Mouse (Mus musculus) C2C12 (cell line): ENCODE results near the gene Zfhx3. TPM values are rescaled to one million over a fixed set of nuclear protein-coding genes. Genes with fewer than 3 reads are reported as not detected.

Experiments
- H3K27me3 ChIP-seq: one replicate; pipeline ENCODE4 v1.6.1; 2011; ENCODE audit not compliant: control insufficient read depth, insufficient read depth, insufficient read length
- H3K36me3 ChIP-seq: one replicate; pipeline ENCODE4 v1.6.1; 2011; ENCODE audit not compliant: control insufficient read depth, insufficient read depth
- H3K4me3 ChIP-seq: one replicate; pipeline ENCODE4 v1.5.1; 2011; ENCODE audit warnings: mild to moderate bottlenecking, control low read depth; ENCODE audit not compliant: poor library complexity, insufficient read depth, severe bottlenecking
- H3K79me2 ChIP-seq: one replicate; pipeline ENCODE4 v1.6.1; 2011; ENCODE audit not compliant: control insufficient read depth, insufficient read depth
- H3K79me3 ChIP-seq: one replicate; pipeline ENCODE4 v1.6.1; 2011; ENCODE audit warnings: low read depth, control low read depth
- H3ac ChIP-seq: one replicate; pipeline ENCODE3; 2011; ENCODE audit warnings: low read depth; ENCODE audit not compliant: control insufficient read depth, insufficient read length
- CEBPB ChIP-seq: IDR thresholded peaks from one replicate; pipeline ENCODE4 v1.6.1; 2011; ENCODE audit warnings: low read depth, mild to moderate bottlenecking, control low read depth, moderate library complexity
- CTCF ChIP-seq: IDR thresholded peaks from one replicate; pipeline ENCODE4 v1.5.1; 2011; ENCODE audit not compliant: control insufficient read depth, insufficient read depth, insufficient read length
- FOSL1 ChIP-seq: IDR thresholded peaks from one replicate; pipeline ENCODE4 v1.8.0; 2011; ENCODE audit warnings: mild to moderate bottlenecking, low read length; ENCODE audit not compliant: poor library complexity, insufficient read depth, severe bottlenecking
- MAX ChIP-seq: IDR thresholded peaks from one replicate; pipeline ENCODE4 v1.6.1; 2011; ENCODE audit warnings: mild to moderate bottlenecking, control low read depth
- MYOD1 ChIP-seq: IDR thresholded peaks from one replicate; pipeline ENCODE4 v1.6.1; 2011; ENCODE audit warnings: low read depth; ENCODE audit not compliant: control insufficient read depth, insufficient read length
- MYOG ChIP-seq: IDR thresholded peaks from one replicate; pipeline ENCODE4 v1.6.1; 2011; ENCODE audit not compliant: control insufficient read depth, insufficient read length; ENCODE audit errors: extremely low read depth
- USF1 ChIP-seq: IDR thresholded peaks from one replicate; pipeline ENCODE4 v1.6.1; 2011; ENCODE audit warnings: low read depth, mild to moderate bottlenecking, control low read depth, moderate library complexity
- polyA plus RNA-seq: library from polyadenylated mRNA; unstranded; fragments of >200 nt; fragmentation: generic; extraction: Trizol; gene quantifications from one replicate; pipeline ENCODE4 v1.2.1, GENCODE M21; 2012; ENCODE audit warnings: missing spikeins

Gene Zfhx3
- polyA plus RNA-seq, 1 experiment = 4.3 TPM

DNA sequence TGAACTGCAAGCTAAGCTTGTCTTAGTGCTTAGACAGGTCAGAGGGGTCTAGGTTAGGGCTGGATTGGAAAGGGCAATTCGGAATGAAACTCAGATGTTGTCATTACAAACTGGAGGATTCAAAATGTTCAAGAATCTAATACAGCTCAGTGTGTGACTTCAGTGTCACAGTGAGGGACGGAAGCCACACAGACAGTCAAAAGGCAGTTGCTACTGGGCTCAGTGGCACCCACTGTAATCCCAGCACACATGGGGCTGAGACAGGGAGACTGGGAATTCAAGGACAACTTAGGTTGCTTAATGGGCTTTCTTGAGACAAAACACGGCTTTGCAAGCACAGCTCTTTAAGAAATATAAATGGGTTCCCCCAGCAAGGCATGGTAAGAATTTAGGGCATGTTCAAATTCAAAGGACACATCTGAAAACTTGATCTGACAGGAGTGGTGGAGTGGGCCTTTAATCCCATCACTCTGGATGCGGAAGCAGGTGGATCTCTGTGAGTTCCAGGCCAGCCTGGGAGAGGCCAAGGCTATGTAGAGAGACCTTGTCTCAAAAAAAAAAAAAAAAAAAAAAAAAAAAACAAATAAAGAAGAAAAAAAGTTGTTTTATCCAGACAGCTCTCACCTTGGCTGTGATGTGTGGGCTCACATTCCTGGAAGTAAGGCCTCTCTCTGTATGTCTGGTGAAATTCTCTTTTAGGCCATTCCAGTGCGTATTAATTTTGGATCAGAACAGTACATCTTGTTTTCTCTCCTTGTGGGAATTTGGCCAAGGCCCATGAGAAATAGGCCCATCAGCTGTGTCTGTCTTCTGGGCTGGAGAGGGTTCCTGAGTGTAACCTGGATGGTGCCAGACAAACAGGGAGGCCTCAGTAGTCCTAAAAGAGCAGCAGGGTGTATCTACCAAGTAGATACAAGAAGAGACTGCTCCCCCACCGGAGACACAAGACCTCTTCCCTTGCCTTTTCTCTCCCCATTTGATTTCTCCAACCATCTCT is 750.5 kb downstream of the Zfhx3 start:
- no peak overlapping the region for H3K4me3 ChIP-seq
- H3K79me3 ChIP-seq = no peaks in the 10 kb centered on the region
- TF ChIP-seq CTCF = no peak
- TF ChIP-seq FOSL1 = no peak
- no peak for TF ChIP-seq MYOG
- no peak for TF ChIP-seq MYOD1
- TF ChIP-seq USF1 = no peak
- TF ChIP-seq MAX = no peak
- no peak for TF ChIP-seq CEBPB
- no peaks in the 10 kb centered on the region for H3K79me2 ChIP-seq
- no peaks in the 10 kb centered on the region for H3K27me3 ChIP-seq
- no peaks in the 10 kb centered on the region for H3K36me3 ChIP-seq
- no peak overlapping the region for H3ac ChIP-seq

DNA sequence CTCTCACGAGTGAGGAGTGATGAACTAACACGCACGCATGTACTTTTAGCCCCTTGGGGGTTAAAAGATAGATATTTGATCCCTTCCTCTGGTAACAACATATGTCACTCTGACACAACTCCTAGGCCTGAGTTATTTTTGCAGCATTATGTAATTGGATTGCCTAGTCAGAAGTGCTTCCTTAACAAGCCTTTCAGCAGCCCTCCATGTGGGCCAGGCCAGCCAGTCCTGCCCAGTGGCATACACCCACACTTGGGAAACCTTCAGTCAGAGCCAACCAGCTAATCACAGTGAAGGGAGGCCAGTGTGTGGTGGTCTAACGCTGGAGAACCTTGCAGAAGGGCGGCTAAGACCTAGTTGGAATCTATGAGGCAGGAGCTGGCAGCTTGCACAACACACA is 751.4 kb downstream of the Zfhx3 start:
- Histone ChIP-seq H3ac (no peak overlapping the region), H3K79me2 (no peaks in the 10 kb centered on the region), H3K36me3 (no peaks in the 10 kb centered on the region), H3K79me3 (no peaks in the 10 kb centered on the region), H3K4me3 (no peak overlapping the region), H3K27me3 (no peaks in the 10 kb centered on the region)
- no peak for TF ChIP-seq USF1
- no peak for TF ChIP-seq MYOG
- TF ChIP-seq CTCF = no peak

DNA sequence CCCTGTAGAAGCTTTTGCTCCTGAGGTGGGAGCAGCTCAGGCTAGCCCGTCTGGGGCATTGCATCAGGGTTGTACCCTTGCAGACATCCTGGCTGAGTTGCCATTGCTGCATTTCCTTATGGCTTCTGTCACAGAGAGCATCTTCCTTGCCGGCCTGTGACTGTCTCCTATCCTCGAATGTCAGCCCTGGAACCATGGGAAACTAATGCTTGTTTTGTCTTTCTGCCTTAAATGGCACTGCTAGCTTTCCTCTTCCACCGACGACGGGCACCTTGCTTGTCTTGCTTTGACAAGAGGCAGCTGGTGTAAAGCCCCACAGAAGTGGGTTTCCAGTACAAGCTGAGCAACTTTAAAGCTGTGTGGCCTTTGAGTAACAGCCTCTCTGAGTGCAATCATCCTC is 752.1 kb downstream of the Zfhx3 start:
- no peak overlapping the region for H3ac ChIP-seq
- TF ChIP-seq FOSL1 (no peak), CTCF (no peak), MAX (no peak), USF1 (no peak), MYOG (no peak)
- no peak overlapping the region for H3K4me3 ChIP-seq
- no peaks in the 10 kb centered on the region for H3K79me2 ChIP-seq
- no peaks in the 10 kb centered on the region for H3K79me3 ChIP-seq
- H3K36me3 ChIP-seq = no peaks in the 10 kb centered on the region
- H3K27me3 ChIP-seq = no peaks in the 10 kb centered on the region

DNA sequence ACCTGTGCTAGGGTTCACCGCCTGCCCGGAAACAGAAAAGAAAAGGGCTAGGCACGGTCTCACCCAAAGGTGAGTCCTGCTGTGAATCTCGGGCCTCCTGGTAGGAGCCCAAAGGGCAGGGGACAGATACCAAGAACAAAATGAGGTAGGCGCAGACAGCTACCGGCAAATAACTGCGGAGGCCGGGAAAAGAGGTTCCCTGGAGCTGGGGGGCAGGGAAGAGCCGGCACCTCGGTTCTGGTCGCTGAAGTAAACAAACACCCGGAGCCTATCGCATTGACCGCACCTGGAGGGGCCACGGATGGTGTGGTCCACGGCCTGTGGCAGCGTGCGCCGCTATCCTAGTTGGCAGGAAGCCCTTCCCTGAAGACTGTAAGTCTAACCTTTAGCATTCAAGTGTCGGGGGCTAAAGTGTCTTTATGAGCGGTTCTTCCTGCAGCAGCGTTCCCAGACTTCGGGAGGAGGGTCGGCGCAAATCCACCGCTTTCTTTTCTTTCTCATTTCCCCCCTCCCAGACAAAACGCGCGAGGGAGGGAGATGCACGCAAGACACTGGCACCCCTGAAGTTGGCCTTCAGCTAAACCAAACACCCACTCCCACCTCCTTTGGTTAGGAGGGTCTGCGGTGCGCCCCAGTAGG is 752.9 kb downstream of the Zfhx3 start:
- H3K4me3 ChIP-seq = no peak overlapping the region
- no peaks in the 10 kb centered on the region for H3K79me3 ChIP-seq
- H3K27me3 ChIP-seq = no peaks in the 10 kb centered on the region
- TF ChIP-seq FOSL1 (no peak), MYOD1 (no peak), MAX (no peak), MYOG (no peak), CTCF (no peak), CEBPB (no peak), USF1 (no peak)
- H3ac ChIP-seq = no peak overlapping the region
- H3K36me3 ChIP-seq = no peaks in the 10 kb centered on the region
- H3K79me2 ChIP-seq = no peaks in the 10 kb centered on the region

DNA sequence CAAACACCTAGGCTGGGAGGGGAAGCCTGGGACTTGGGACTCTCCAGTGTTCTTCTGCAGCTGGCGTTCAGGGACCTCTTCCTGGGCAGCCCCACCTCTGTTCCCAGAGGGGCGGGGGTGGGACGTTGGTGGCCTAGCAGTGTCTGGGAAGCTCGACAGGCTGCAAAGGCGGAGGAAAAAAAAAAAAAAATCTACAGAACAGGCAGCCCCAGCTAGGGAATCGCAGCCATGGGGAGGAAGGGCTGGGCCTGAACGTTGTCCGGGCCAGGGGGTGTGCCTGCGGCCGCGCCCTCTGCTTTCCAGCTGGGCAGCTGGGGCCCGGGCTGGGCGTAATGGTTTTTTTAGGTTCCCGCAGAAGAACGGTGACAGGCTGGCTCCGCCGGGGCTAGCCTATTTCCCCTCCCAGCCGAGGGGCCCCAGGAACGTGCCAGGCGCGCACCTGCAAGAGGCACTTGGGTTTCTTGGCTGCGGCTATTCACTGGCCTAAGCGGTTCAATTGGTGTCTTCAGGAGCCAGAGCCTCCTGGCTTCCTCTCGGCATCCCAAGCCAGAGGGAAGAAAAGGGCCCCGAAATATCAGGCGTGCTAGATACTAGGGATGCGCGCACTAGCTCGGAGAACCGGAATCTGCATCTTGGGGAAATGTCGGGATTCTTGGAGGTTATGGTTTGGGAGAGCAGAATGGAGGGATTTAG is 753.6 kb downstream of the Zfhx3 start:
- Histone ChIP-seq H3K79me2 (no peaks in the 10 kb centered on the region), H3ac (no peak overlapping the region), H3K36me3 (no peaks in the 10 kb centered on the region), H3K79me3 (no peaks in the 10 kb centered on the region), H3K27me3 (no peaks in the 10 kb centered on the region), H3K4me3 (no peak overlapping the region)
- no peak for TF ChIP-seq FOSL1
- TF ChIP-seq USF1 = no peak
- TF ChIP-seq MYOD1 = no peak
- no peak for TF ChIP-seq MAX
- no peak for TF ChIP-seq MYOG
- TF ChIP-seq CEBPB = no peak
- no peak for TF ChIP-seq CTCF
